Mouse (Mus musculus) left cerebral cortex, adult 9 months (tissue): ENCODE data around the gene Cracr2b.

Experiments used
- DNase-seq, 2 experiments: peaks; one replicate each; pipeline ENCODE4 v3.0.0; 2022; ENCODE audit warnings: low spot score in 2 of 2

Cracr2b gene

DNA sequence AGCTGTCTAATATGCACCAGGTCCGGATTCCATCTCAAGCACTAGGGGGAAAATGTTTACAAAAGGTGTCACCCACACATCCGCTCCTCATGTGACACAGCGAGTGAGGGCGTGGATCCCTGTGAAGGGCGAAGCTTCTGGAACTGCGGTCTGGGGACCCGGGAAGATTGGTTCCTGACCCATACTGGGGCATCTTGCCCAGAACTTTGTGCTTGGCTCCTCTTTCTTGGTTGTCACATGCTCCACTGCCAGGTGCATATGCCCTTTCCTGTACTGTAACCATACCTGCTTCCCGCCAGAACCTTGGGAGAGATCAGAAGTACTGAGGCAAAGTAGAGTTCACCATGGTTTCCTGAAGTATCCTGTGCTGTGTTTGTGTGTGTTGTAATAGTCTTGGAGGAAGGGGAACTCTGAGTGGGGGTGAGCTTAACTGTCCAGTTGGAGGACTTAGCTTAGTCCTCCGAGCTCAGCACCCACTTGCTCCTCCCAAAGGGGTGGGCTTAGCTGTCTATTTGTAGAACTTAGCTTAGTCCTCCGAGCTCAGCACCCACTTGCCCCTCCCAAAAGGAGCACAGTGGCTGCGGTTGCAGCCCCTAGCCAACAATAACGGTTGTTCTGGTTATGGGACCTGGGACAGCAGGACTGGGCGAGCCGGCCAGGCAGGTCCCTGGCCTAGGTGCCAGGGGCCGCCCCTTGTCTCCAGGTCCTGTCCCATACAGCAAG is at the start of gene Cracr2b:
TSS of gene Cracr2b (plus strand) at position 704 of the 723 bp plus-strand sequence.
- DNase-seq, result no peak

- DNase-seq, result no peak
Measured at GRCm38 (mm10) chr7:141411667-141412066, 49.2 kb upstream of the Cracr2b start.

DNA sequence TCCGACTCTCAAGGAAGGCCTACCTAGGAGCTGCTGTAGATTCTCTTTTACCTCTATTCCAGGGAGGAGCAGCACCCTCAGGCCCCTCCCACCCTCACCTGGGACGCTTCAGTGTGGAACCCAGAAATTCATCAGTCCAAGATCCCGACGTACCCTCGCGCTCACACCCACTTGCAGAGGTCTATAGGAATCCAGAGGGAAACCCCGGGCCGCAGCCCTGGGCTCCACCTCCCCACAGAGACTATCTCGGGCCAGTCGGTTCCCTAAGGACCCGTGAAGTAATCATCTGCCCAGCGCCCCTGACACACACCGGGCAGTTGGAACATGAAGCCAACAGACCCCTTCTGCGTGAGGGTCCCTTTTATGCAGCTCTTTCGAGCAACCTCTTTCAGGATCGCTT is 47.6 kb upstream of the Cracr2b start:
- no peak for DNase-seq

- DNase-seq, result peak; percentile 90 to 98
Measured at GRCm38 (mm10) chr7:141413809-141414584, 46.9 kb upstream of the Cracr2b start, which contains the start of gene Gatd1. Gatd1 (minus strand) TSS chr7:141414136.

DNA sequence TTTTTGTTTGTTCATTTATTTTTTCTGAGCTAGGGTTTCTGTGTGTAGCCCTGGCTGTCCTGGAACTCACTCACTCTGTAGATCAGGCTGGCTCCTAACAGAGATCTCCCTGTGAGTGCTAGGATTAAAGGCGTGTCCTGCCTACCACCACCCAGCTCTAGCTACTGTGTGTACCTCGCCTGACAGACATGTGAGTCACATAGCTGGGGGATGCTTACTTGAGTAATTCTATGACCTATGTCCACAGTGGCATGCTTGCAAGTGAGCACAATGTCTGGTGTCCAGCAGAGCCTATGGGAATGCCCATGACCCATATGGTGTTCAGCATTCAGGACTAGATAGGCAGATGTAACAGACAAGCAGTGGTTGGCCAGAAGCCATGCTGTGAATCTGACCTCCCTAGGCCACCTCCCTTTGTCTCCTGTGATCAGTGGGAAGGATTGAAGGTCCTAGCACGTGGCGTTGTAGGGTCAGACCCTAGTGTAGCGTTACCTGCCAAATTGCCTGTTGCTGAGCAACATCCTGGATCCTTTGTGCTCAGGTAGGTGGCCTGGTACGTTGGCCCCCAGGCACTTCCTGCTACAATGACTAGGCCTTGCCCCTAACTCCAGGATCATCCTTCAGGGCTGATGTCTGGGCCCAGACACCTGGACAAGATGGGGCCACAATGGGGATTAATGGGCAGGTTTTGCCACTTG is 44.6 kb upstream of the Cracr2b start:
- DNase-seq, result no peak

DNA sequence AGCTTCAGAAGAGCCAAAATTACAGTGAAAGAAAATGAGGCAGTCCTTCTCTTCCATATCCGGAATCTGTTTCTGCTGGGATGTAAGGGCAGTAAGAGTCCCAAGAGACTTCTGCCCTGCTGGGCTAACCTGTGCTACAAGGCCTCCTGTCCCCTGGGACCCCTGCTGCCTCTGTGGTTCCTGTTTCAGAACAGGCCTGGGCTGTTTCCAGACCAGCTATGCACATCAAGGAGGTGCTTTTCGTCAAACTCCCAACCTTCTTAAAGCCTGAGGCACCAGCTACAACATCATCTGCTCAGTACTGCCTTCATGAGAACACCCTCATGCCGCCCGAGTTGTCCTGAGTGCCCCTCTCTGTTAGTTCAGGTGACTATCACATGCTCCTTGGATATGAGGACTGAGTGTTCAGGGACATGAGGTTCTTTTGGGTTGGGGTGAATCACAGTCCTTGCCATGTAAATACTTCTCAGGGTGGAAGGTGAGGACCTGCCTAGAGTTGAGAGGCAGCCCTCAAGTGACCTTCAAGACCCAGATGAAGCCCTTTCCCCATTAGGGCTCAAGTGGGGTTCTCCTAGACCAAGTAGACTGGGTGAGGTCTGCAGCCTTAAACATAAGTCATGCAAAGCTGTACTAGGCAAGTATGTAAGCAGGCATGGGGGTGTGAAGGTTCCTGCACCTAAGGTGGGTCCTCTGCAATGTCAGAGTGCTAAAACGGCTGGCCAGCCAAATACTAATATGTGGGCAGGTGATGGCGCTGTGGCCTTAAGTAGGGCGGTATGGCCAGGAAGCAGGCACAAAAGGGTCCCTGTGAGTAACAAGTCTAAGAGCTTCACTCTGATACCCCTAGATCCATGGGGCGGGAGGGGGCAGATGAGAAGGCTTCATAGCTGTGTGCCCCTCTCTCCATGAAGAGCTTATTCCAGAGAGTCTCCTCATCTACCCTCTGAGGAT is 42.9 kb upstream of the Cracr2b start:
- DNase-seq, result no peak

DNA sequence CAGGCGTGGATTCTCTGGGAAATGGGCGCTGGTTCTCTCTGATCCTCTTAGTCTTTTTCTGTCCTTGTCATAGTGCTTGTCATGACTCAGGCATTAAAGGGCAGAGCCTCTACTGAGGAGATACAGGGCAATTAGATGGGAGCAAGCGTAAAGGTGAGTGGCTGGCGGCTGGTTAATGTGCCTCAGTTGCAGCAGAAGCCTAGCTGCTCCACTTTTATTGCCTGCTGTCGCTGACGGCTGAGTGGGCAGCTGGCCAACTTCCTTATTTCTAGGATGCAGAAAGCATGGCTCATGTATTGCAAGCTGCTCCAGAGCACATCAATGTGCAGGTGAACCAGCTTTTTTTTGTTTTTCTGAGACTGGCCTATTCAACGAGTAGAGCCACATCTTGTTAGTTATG is 41.9 kb upstream of the Cracr2b start:
- DNase-seq, result peak in 1 of 2 experiments; percentile 27

DNA sequence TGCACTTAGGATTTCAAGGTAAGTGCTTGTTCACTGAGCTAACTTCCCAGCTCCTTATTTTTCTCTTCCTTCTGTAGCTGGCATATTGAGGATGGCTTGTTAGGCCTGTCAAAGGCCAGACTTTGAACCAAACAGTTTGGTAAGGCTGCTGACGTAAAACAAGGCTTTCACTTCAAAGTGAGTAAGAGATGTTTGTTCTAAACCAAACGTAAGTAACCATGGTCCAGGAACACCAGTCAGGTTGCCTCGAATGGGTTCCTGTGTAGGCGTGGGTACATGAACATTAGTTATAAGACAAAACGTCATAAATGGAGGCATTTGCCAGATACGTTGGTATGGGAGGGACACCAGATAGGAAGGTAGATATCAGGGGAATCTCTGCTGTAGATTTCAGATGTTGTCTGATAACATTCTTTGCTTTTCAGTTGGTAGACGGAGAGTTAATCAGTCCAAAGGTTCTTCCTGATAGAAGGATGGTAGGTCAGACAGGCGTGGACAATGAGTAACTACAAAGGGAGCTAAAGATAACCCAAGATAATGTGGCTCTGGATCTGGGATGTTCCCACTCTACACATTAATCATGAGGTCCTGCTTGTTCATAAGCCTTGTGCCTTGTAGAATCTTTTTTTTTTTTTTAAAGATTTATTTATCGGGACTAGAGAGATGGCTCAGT is 40.7 kb upstream of the Cracr2b start:
- no peak for DNase-seq

- no peak for DNase-seq
Measured at GRCm38 (mm10) chr7:141423811-141424210, 37.1 kb upstream of the Cracr2b start.

DNA sequence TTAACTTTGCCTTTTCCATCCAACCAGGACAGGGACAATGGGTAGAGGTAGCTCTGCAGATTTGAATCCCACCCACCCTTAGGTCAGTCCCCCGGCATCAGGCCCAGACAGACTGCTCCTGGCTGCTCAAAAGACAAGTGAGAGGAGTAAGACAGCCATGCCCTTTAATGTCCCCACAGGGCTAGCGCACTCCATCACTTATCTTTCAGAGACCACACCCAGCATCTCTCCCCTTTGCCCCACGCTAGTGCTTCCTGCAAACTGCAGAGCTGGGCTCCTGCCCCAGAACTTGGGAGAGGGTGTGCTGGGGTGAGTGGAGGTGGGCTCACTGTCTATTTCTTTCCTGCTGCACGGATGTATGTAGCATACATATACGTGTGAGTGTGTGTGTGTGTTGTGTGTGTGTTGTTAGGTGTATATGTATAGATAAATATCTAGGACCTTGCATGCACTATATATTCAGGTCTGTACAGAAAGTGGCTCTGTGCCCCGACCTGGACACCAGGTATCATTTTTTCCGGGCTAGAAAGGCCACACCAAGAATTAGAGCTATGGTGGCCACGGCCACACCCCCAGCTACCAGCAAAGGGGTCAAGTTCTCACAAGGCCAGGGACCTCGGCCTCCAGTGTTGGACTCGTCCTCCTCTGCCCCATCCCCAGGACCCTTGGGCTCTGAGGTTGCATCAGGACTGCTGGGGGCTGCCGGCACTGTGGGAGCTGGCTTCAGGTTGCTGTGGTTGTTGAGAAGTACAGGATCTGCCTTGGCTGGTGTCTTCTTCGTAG is 33.8 kb upstream of the Cracr2b start:
- no peak for DNase-seq

DNA sequence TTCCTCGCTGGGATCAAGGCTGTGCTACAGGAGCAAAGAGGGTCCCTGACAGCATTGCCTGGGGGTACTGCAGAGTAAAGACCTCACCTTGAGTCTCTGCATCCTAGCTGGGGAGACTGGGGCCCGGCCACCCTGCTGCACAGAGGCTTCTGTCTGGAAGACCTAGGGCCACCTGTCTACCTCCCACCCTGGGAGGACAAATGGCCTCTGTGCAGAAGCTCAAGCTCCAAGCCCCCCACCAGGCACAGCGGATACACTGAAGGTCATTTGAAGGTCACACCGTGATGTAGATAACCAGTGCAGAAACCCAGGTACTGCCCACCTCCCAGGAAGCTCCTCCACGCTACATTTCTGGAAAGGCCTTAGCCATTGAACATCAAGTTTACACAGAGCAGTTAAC is 32.2 kb upstream of the Cracr2b start:
- no peak for DNase-seq

DNA sequence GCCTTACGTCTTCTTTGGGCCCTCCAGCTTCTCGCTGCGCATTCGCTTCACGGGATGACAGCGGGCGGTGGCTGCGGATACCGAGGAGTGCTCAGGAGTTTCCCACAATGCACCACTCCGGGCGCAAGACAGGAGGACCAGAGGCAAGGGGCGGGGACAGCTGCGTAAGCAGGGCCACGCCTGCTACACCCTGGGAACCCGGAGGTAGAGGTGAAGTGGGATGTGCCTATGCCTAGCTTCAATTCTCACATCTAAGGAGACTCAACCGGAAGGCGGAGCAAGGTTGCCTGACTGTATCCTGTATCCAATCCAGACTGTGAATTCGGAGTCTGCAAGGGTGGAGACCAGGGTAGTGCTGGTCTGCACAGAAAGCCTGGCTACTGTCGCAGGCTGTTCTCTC is 31.6 kb upstream of the Cracr2b start, which contains the start of gene Cend1:
TSS of gene Cend1 (minus strand) at position 182 of the 400 bp plus-strand sequence.
- peak; percentile 91 to 93 for DNase-seq

GRCm38 (mm10) chr7:141429840-141430584 is 30.9 kb upstream of the Cracr2b start:
- no peak for DNase-seq

DNA sequence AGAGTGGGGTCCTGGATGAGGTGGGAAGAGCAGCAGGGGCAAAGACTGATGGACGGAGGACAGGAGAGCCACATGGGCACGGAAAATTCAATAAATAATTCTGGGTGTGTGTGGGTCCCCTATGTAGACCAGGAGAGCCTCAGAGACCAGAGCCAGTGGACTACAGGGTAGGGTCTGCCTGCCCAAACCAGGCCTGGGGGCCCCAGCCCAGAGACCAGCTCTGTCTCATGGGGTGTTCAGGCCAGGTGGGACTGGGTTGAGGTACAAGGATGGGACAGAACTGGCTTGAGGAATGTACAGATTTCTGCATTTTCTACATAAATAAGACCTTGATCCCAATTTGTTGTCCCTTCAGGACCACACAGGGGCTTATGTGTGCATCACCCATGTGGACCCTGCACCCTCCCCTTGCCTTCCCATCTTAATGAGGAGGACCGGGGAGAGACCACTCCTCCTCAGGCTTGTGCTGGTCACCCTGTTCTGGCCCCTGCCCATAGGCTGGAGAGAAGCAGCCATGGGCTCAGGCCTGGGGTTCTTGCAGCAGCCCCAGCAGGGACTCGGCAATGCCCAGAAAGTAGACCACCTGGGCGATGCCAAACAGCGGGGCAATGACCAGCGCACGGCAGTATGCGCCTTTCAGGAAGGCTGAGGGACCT is 30.2 kb upstream of the Cracr2b start:
- DNase-seq, result no peak

GRCm38 (mm10) chr7:141431434-141432185 is 29.3 kb upstream of the Cracr2b start:
- DNase-seq, result no peak

- DNase-seq, result no peak
Measured at GRCm38 (mm10) chr7:141432186-141432611, 28.7 kb upstream of the Cracr2b start.

DNA sequence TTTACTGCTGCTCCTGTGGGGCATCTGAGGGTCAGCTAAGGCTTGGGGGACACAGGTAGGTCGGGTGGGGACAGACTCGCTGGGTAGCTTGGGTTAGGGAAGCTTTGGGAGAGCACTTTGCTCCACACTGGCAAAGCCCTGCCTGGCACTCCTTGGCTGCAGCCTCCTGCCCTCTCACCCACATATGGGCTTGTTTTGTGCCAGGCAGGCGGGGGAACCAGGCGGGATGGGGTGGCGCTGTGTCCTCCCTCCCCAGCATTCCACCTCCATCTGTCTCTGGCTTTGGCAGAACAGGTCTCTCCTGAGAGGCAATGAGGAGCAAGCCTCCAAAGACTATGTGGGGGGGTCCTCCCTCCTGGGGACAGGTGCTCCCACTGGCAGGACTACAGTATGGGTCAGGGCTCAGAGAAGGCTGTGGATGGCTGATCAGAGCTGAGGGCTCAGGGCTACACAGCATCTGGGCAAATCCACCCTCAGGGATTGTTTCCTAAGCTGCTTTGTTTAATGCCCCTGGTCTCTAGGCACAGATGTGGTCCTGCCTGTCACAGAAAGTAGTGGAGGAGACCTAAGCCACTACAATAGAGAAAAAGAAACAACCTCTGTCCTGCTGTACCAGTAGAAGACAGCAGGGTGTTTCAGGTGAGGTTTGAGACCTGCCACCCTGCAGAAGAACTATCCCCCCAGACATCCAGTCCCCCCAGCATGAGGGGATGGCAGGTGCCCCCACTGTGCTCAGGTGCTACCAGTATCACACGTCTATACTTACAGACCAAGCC is 28.0 kb upstream of the Cracr2b start:
- DNase-seq, result no peak
